Mouse (Mus musculus): Measurements from ENCODE around the gene Atrnl1. TPM values are rescaled to one million over a fixed set of nuclear protein-coding genes. Genes with fewer than 3 reads are reported as not detected.

The Atrnl1 gene
- polyA plus RNA-seq, 1 experiment from 2014 or later: 4.5 TPM

DNA sequence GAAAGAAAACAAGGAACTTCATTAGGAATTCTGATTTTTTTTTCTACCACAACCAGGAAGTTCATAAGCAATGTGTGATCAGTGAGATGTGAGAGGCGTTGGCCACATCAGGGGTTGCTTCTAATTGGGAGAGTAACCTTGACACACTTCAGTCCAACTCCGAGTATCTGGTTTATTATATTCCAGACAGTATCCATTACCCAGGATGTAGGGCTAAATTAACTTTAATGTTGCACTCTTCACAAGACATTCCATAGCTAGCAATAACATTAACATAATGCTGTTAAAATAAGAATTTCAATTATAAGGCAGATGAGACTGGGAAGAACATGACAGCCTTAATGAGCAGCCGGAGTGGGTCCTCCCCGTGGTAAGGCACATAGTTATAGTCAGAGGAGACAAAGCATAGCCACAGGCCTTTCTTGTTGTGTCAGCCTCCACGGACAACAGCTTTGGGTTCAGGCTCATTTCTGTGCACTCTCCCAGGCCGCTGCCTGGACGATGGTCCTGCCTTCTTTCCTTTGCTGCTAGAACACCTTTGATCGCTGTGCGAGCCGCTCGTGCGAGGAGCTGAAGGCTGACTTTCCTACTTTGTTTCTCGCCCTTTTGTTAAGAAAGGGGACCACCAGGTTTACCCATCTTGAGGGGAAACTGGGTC lies 338.6 kb downstream of the Atrnl1 start:
- Histone ChIP-seq H3K9me3 (no peaks in the 10 kb centered on the region), H3K4me1 (replicated peaks) (no peaks in the 10 kb centered on the region), H3K27me3 (ENCODE audit: insufficient read depth, poor library complexity, severe bottlenecking) (no peaks in the 10 kb centered on the region), H3K36me3 (0 out of 2 replicates have a peak, but pooled peaks cover 4% of the 10 kb centered on the region), H3K27ac (no peak overlapping the region), H3K4me3 (no peak overlapping the region)
- no peak for DNase-seq (ENCODE audit: low spot score)
- WGBS: 76% methylated on average over 13 of the region's 13 CpGs

DNA sequence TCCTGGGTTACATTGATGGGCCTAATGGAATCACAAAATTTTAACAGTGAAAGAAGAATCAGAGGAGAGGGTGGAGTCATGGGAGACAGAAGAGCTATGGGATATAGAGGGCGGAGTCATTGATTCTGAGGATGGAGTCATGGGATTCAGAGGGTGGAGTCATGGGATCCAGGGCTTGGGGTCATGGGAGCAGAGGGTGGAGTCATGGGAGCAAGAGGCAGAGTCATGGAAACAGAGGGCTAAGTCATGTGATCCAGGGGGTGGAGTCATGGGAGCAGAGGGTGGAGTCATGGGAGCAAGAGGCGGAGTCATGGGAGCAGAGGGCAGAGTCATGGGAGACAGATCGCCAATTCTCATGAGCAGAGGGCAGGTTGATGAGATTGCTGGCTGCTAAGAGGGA lies 343.3 kb downstream of the Atrnl1 start:
- DNase-seq (ENCODE audit: low spot score): no peak
- Histone ChIP-seq H3K4me3 (no peak overlapping the region), H3K27ac (no peak overlapping the region), H3K27me3 (ENCODE audit: insufficient read depth, poor library complexity, severe bottlenecking) (no peaks in the 10 kb centered on the region), H3K4me1 (replicated peaks) (no peaks in the 10 kb centered on the region), H3K36me3 (no peaks in the 10 kb centered on the region), H3K9me3 (no peaks in the 10 kb centered on the region)
- 97% methylated on average over 3 of the region's 3 CpGs for WGBS

DNA sequence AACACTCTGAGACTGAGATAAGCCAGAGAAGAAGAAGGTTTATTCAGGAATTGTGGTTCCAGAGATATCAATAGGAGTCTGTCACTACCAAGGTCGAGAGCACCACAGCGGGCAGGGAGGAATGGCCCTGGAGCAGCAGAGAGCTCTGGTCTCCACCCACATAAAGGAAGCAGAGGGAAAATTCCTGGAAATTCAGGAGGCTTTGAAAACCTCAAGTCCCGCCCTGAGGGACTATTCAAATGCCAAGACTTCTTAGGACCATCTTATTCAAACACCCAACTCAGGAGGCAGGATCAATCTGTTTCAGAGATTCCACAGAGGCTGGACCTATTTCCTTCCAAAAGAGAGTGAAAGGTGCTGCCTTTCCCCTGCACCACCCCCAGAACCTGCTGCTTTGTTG lies 345.6 kb downstream of the Atrnl1 start:
- Histone ChIP-seq H3K27me3 (ENCODE audit: insufficient read depth, poor library complexity, severe bottlenecking) (no peaks in the 10 kb centered on the region), H3K4me1 (replicated peaks) (peaks cover 5% of the 10 kb centered on the region; the same call in 1 of the 2 replicates), H3K27ac (no peak overlapping the region), H3K9me3 (no peaks in the 10 kb centered on the region), H3K4me3 (no peak overlapping the region), H3K36me3 (no peaks in the 10 kb centered on the region)
- 84% methylated on average over 3 of the region's 3 CpGs for WGBS
- no peak for DNase-seq (ENCODE audit: low spot score)

DNA sequence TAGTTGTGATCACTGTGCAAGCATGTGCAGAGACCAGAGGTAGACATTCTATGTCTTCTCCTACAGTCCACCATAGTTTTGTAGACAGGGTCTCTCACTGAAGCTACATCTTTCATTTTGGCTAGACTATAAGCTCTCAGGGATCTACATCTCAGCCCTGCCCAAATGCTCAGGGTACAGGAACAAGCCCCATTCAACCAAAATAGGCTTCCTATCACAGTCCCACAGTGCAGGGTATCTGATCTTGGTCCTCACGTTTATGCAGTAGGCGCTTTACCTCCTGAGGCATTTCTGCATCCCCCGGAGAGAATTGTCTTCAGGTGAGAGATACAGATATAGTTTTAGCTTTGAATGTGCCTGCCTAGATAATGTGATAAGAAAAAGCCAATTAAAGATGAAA lies 346.5 kb downstream of the Atrnl1 start:
- DNase-seq (ENCODE audit: low spot score): no peak
- 92% methylated on average over 3 of the region's 3 CpGs for WGBS
- Histone ChIP-seq H3K4me1 (replicated peaks) (peaks cover 13% of the 10 kb centered on the region), H3K4me3 (no peak overlapping the region), H3K27me3 (ENCODE audit: insufficient read depth, poor library complexity, severe bottlenecking) (no peaks in the 10 kb centered on the region), H3K27ac (no peak overlapping the region), H3K36me3 (no peaks in the 10 kb centered on the region), H3K9me3 (no peaks in the 10 kb centered on the region)

DNA sequence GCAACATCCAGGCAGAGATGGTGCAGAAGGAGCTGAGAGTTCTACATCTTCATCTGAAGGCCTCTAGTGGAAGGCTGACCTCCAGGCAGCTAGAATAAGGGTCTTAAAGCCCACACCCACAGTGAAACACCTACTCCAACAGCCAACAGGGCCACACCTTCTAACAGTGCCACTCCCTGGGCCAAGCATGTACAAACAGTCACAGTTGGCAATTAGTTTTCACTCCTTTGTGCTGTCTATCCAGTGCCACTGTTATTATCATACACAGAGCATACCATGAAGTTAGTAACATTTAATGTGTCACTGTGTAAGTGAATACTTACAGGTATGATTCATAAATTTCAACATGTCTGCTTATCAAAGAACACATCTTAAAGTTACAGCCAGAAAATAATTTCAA lies 347.3 kb downstream of the Atrnl1 start:
- no peak overlapping the region for H3K4me3 ChIP-seq
- no peak overlapping the region for H3K27ac ChIP-seq
- peaks cover 19% of the 10 kb centered on the region for H3K4me1 ChIP-seq (replicated peaks)
- no peaks in the 10 kb centered on the region for H3K9me3 ChIP-seq
- no peaks in the 10 kb centered on the region for H3K36me3 ChIP-seq
- H3K27me3 ChIP-seq (ENCODE audit: insufficient read depth, poor library complexity, severe bottlenecking): no peaks in the 10 kb centered on the region
- no peak for DNase-seq (ENCODE audit: low spot score)

DNA sequence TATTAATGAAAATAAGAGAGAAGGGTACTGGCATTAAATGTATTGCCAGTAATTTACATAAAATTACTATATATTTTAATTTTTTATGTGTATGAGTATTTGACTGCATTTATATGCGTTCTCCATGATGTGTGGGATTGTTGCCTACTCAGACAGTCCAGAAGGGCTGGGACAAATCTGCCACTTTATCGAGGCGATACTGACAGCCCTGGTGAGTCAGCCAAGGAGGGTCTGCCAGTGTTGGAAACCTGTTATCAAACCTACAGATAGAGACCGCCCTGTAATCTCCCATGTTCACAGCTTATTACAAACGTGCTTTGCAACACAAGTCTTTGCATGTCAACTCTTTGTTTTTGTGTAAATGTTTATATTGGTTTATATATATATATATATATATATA lies 347.9 kb downstream of the Atrnl1 start:
- whole genome bisulfite sequencing: 93% methylated on average over 5 of the region's 5 CpGs
- Histone ChIP-seq H3K27ac (no peak overlapping the region), H3K9me3 (no peaks in the 10 kb centered on the region), H3K36me3 (no peaks in the 10 kb centered on the region), H3K4me3 (no peak overlapping the region), H3K4me1 (replicated peaks) (peaks cover 19% of the 10 kb centered on the region), H3K27me3 (ENCODE audit: insufficient read depth, poor library complexity, severe bottlenecking) (no peaks in the 10 kb centered on the region)
- no peak for DNase-seq (ENCODE audit: low spot score)

DNA sequence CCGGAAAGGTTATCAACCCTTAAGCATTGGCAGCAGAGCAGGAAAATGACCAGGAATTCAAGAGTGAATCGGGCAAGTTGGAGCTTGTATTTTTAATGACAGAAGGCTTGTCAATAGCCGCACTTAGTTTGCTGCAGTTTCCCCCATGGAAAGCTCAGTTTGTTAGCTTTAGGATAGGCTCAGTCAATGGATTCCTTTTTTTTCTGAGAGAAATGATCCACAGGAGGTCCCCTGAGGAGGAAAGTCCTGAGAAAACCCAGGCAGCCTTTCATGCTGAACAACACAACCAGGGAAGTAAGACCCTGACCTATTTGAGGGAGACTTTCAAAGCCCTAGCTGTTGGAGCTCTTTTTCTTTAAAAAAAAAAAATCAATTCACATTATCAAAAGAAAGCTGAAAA lies 350.5 kb downstream of the Atrnl1 start:
- Histone ChIP-seq H3K36me3 (no peaks in the 10 kb centered on the region), H3K4me1 (replicated peaks) (peaks cover 19% of the 10 kb centered on the region), H3K9me3 (no peaks in the 10 kb centered on the region), H3K27me3 (ENCODE audit: insufficient read depth, poor library complexity, severe bottlenecking) (no peaks in the 10 kb centered on the region), H3K27ac (no peak overlapping the region), H3K4me3 (no peak overlapping the region)
- no peak for DNase-seq (ENCODE audit: low spot score)
- 24% methylated on average over 3 of the region's 3 CpGs for WGBS

DNA sequence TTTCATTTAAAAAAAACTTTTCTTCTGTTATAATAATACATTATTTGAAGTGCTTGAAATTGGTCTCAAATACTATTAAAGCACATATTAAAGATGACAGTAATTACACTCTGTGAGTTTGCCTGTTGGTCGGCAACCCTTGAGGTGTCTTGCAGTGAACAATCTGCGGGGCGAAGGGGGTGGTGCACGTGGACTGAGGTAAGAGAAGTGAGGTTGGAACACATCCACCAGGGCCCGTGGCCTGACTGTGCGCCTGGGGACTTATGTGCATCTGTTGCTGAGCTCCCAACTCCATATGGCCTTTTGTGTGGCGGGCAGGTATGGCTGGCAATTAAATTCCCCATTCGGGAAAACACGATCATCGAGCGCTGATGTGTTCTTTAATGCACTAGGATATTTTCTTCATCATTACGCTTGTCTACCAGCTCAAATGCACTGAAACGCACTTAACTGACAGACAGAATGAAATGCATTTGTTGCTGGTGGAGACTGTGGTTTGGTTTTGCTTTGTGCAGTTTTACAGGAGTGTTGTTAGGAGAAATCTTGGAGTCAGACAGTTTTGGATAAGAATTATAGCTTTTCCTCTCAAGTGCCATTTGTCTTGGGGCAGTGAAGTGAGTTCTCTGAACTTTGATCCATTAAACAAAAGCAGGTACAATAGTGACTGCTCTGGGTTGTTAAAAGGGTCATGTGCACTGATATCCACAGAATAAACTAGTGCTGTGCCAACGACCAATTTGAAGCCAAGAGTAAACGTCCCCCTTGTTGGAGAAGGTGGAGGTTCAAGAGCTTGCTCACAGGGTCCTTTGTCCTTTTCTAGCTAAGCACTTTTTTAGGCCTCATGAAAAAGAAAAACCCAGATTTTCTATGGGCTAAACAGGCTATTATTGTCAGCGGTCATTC lies 351.2 kb downstream of the Atrnl1 start:
- WGBS: 72% methylated on average over 16 of the region's 16 CpGs
- no peaks in the 10 kb centered on the region for H3K9me3 ChIP-seq
- no peak overlapping the region for H3K4me3 ChIP-seq
- H3K27ac ChIP-seq: no peak overlapping the region
- no peaks in the 10 kb centered on the region for H3K36me3 ChIP-seq
- DNase-seq (ENCODE audit: low spot score): no peak
- H3K27me3 ChIP-seq (ENCODE audit: insufficient read depth, poor library complexity, severe bottlenecking): no peaks in the 10 kb centered on the region
- H3K4me1 ChIP-seq (replicated peaks): peaks cover 19% of the 10 kb centered on the region

DNA sequence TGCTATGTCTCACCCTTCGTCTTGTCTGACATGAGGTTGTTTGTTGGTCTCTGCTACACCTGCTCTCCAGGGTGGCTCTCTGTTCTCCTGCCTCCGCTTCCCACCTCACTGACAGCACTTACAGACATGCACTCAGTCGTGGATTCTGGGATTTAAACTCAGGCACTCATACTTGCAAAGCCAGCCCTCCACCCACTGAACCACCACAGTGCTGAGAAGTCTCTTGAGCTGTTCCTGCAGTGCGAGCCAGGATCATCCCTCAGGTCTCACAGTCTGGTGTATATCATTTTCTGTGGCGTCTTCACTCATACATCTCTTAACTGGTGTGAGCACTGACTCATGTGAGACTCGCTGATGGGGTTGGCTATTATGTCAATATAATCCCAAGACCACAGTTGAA lies 353.0 kb downstream of the Atrnl1 start:
- no peaks in the 10 kb centered on the region for H3K36me3 ChIP-seq
- H3K9me3 ChIP-seq: no peaks in the 10 kb centered on the region
- 87% methylated on average over 6 of the region's 6 CpGs for WGBS

DNA sequence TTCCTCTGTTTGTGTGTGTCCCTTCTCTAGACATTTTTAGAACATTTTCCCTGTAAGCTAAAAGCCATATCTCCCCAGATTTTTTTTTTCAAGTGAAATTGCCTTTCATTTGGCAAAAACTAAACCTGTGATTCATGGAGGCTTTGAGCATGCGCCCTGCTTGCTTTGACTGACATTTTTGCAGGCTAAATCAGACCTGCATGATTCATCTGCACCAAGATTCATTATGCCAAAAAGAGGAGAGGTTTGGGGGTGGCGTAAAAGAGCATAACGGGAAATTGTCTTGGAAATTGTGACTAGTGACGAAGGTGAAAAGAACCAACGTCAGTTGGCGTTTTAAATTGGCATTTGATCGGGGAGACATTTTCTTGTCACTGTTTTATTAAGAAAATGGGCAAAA lies 358.9 kb downstream of the Atrnl1 start:
- WGBS: 94% methylated on average over 7 of the region's 7 CpGs
- Histone ChIP-seq H3K4me1 (replicated peaks) (no peaks in the 10 kb centered on the region), H3K4me3 (no peak overlapping the region)

More for the DNA sequence above, 353.0 kb downstream of the Atrnl1 start:
- no peak for DNase-seq (ENCODE audit: low spot score)
- Histone ChIP-seq H3K4me3 (no peak overlapping the region), H3K4me1 (replicated peaks) (peaks cover 19% of the 10 kb centered on the region), H3K27ac (no peak overlapping the region), H3K27me3 (ENCODE audit: insufficient read depth, poor library complexity, severe bottlenecking) (no peaks in the 10 kb centered on the region)

DNA sequence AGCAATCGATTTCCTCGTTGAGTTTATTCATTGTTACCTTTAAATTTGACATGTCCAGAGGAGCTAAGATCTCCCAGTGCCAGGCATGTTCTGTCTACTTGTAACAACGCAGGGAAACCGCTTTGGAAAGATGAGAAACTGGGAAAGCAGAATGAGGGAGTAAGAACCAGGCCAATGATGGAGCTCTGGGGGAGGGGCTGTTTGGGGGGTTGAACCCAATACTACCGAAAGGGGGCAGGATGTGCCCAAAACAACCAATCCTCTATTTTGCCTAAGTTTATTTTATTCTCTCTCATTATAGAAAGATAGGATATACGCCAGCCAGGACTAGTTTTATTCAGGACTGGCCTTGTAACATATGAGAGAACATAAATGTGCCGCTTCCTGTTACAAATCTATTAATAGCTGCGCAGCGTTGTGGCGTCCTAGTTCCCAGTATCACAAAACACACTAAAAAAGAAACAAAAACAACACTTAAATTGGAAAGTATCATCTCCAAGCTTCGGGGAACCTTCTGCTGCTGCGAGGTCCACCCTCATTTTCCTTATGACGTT lies 359.6 kb downstream of the Atrnl1 start:
- H3K4me1 ChIP-seq (replicated peaks): no peaks in the 10 kb centered on the region
- no peak for DNase-seq (ENCODE audit: low spot score)
- no peaks in the 10 kb centered on the region for H3K27me3 ChIP-seq (ENCODE audit: insufficient read depth, poor library complexity, severe bottlenecking)
- WGBS: 93% methylated on average over 13 of the region's 13 CpGs
- no peak overlapping the region for H3K27ac ChIP-seq
- peaks cover 5% of the 10 kb centered on the region; the same call in 1 of the 2 replicates for H3K36me3 ChIP-seq
- no peaks in the 10 kb centered on the region for H3K9me3 ChIP-seq
- H3K4me3 ChIP-seq: no peak overlapping the region

More for the DNA sequence above, 358.9 kb downstream of the Atrnl1 start:
- DNase-seq (ENCODE audit: low spot score): no peak
- H3K36me3 ChIP-seq: no peaks in the 10 kb centered on the region
- no peaks in the 10 kb centered on the region for H3K27me3 ChIP-seq (ENCODE audit: insufficient read depth, poor library complexity, severe bottlenecking)
- H3K9me3 ChIP-seq: no peaks in the 10 kb centered on the region
- H3K27ac ChIP-seq: no peak overlapping the region

DNA sequence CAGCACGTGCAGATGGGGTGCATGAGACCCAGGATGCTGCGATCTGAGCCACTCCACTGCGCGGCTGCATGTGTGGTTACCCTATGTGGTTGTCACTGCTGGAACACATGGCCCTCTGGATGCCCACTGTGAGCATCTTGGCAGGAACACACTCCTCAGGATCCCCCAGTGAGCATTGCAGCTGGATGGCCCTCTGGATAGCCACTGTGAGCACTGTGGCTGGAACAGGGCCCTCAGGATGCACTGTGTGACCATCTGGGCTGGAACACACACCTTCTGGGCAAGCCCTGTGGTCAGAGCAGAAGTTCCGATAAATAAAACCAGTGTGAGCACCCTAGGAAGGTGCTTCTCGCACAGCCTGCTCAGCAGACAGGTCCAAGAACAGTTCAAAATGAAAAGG lies 364.4 kb downstream of the Atrnl1 start:
- Histone ChIP-seq H3K9me3 (no peaks in the 10 kb centered on the region), H3K27ac (no peak overlapping the region), H3K4me1 (replicated peaks) (no peaks in the 10 kb centered on the region), H3K27me3 (ENCODE audit: insufficient read depth, poor library complexity, severe bottlenecking) (no peaks in the 10 kb centered on the region), H3K36me3 (peaks cover 17% of the 10 kb centered on the region; the same call in 1 of the 2 replicates), H3K4me3 (no peak overlapping the region)
- no peak for DNase-seq (ENCODE audit: low spot score)
- 92% methylated on average over 6 of the region's 6 CpGs for WGBS
